Mouse (Mus musculus): ENCODE measurements around the gene Bend6. TPM values are rescaled to one million over a fixed set of nuclear protein-coding genes. Genes with fewer than 3 reads are reported as not detected.

Gene Bend6
- polyA plus RNA-seq, 1 experiment from 2014 or later: 0.35 TPM

- 89% methylated on average over 2 of the region's 2 CpGs for WGBS
- Histone ChIP-seq H3K27me3 (replicated peaks; ENCODE audit: control insufficient read depth, insufficient read depth, low read length) (no peaks in the 10 kb centered on the region), H3K9ac (ENCODE audit: low read depth, low read length) (no peak overlapping the region), H3K4me3 (ENCODE audit: low read depth, low read length) (no peak overlapping the region), H3K36me3 (ENCODE audit: control insufficient read depth, insufficient read depth) (peaks cover 30% of the 10 kb centered on the region), H3K4me1 (replicated peaks; ENCODE audit: control insufficient read depth, insufficient read depth, low read length) (no peaks in the 10 kb centered on the region), H3K27ac (ENCODE audit: low read depth, low read length) (no peak overlapping the region), H3K4me2 (replicated peaks; ENCODE audit: low read depth) (no peak overlapping the region), H3K9me3 (ENCODE audit: control insufficient read depth) (no peaks in the 10 kb centered on the region)
- no peak for ATAC-seq
- no peak for TF ChIP-seq CTCF (IDR thresholded peaks at IDR 0.05; ENCODE audit: low read depth)
These were observed 104.3 kb downstream of the Bend6 start for GRCm38 (mm10) chr1:33803323-33803722.

Other genes starting within 250 kb of the Bend6 start
- gene Prim2, start 238.0 kb downstream of the Bend6 start, polyA plus RNA-seq (2015; fragmentation: Nextera tagmentation; extraction: Ambion mirVana): 8.4 and 8.8 TPM in 2 replicates
- gene Rab23, start 187.9 kb downstream of the Bend6 start, polyA plus RNA-seq (2015; fragmentation: Nextera tagmentation; extraction: Ambion mirVana): 9.7 and 11.5 TPM in 2 replicates
- gene Bag2, start 150.0 kb downstream of the Bend6 start, polyA plus RNA-seq (2015; fragmentation: Nextera tagmentation; extraction: Ambion mirVana): 26.0 and 27.4 TPM in 2 replicates
- 5.9 and 6.7 TPM in 2 replicates for gene Zfp451, start 93.2 kb downstream of the Bend6 start, polyA plus RNA-seq (2015; fragmentation: Nextera tagmentation; extraction: Ambion mirVana)
- 19.0 and 22.0 TPM in 2 replicates for gene Dst, start 409 bp upstream of the Bend6 start, polyA plus RNA-seq (2015; fragmentation: Nextera tagmentation; extraction: Ambion mirVana)